Mouse (Mus musculus) 3T3-L1 (cell line): ENCODE results near the gene Map3k5.

ENCODE experiments used
- DNase-seq: peaks from one replicate; pipeline ENCODE4 v3.0.0-alpha.2; 2015; ENCODE audit warnings: low read depth, low spot score

Map3k5 gene

GRCm38 (mm10) chr10:20186800-20187273, 252.6 kb downstream of the Map3k5 start:
- DNase-seq: no peak

GRCm38 (mm10) chr10:20190139-20190747, 256.0 kb downstream of the Map3k5 start:
- no peak for DNase-seq
